Mouse (Mus musculus) granulocyte monocyte progenitor cell, adult 5-6 weeks (primary cell): ENCODE measurements around the gene Ulk4. TPM values are rescaled to one million over a fixed set of nuclear protein-coding genes. Genes with fewer than 3 reads are reported as not detected.

Source experiments
- ATAC-seq: replicated peaks from 2 replicates; pipeline ENCODE4 v1.8.0; 2016; ENCODE audit warnings: mild to moderate bottlenecking, moderate TSS enrichment, inconsistent platforms; ENCODE audit not compliant: poor library complexity, severe bottlenecking
- total RNA-seq, 2 experiments: library from RNA; stranded (forward) in 1 of 2; stranded (reverse) in 1 of 2; fragments of 200-712, 200-1000 nt in 1 of 2; fragments of >200 nt in 1 of 2; fragmentation: Nextera tagmentation in 1 of 2; gene quantifications; 2 replicates each; pipeline ENCODE4 v1.2.3; 2014 to 2017

Ulk4 gene
- total RNA-seq, 2 experiments from 2014 or later: 2.6 TPM; not detected in 1

GRCm38 (mm10) chr9:121301041-121301920 lies 24.3 kb upstream of the Ulk4 start:
- ATAC-seq: peak; percentile 60

- ATAC-seq: no peak
Measured at GRCm38 (mm10) chr9:121299976-121300570, 23.1 kb upstream of the Ulk4 start.

GRCm38 (mm10) chr9:121299223-121299755 lies 22.3 kb upstream of the Ulk4 start:
- no peak for ATAC-seq

DNA sequence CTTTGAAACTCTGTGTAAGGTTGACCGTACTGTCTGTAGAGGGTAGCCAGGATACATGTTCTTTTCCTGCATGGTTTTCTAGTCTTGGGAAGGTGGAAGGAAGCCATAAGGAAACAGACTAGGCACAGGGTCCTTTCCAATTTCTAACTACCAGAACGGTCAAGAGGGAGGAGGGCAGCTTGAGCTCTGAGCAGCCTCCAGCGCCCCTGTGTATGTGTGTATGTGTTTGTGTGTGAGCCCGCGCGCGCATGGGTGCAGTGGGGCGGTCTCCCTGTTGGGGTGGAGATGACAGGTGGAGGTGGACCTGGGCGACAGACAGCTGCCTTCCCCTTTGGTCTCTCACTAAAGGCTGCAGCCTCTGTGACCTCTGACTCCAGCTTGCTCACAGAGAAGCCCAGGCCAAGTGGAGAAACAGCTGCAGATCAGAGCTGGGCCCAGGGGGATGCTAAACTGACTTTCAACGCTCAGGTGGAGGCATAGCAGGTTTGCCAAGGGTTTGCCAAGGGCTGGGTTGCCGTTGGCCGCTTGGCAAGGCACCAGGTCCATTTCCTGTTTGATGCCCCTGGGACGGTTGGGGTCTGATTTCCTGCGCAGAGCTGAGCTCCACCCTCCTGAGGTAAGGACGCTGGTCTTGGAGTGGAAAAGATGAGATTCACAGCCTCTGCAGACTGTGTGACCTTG lies 21.6 kb upstream of the Ulk4 start:
- ATAC-seq: peak; percentile 35

GRCm38 (mm10) chr9:121298065-121298398 lies 21.0 kb upstream of the Ulk4 start:
- ATAC-seq: no peak

DNA sequence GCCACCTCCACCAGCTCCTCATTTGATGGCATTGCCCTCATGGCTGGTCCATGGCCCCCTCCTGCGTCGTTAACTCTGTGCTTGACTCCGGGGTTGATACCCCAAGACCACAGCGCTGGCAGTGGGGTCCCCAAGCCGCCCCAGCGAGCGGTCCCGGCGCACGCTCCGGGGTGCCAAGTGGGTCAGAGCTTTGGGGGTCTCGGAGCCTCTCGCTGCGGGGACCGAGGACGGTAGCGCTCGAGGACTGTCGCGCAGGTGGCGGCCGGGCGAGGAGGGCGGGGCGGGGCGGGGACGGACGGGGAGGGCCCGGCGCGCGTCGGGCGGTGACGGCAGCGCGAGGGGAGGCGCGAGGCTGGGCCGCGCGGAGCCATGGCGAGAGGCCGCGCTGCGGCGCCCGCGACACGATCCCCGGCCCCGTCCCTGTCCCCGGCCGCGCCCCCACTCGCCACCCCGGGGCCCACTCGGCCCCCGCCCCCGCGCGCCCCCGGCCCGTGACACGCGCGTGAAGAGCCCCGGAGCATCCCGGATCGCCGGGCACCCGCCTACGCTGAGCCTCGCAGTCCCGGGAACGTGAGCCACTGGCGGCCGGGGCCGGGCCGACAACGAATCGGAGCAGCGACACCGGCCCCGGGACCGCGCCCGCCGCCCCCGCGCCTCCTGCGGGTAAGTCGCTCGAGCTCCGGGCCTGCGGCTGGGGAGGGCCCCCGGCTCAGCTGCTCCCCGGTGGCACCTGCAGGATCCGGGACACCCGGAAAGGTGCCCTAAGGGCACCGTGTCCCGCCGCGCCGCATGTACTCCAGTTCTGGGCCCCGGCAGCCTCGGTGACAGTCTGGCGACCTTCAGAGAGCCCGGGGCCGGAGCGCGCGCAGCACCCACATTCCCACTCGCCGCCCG lies 20.4 kb upstream of the Ulk4 start, which contains the start of gene Trak1:
Gene Trak1 (plus strand): TSS at position 332 of the 894 bp plus-strand sequence.
- peak; percentile 54 for ATAC-seq

DNA sequence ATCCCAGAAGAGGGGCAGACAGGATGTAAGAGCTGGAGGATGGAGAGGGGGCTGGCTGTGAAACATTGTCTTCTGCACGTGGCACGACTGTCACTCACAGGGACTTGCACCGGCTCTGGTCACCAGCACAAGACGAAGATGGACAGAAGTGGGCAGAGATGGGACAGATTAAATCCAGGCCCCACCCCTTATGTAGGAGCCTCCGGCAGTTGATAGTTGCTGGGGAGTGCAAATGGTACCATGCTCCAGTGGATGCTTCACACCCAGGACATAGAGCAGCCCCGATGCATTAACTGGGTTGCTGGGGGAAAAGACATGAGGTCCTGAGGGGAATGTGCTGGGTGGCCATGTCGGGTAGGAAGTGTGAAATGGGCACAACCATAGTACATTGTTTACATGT lies 18.2 kb upstream of the Ulk4 start:
- no peak for ATAC-seq

- no peak for ATAC-seq
Measured at GRCm38 (mm10) chr9:121293187-121293586, 16.2 kb upstream of the Ulk4 start.

GRCm38 (mm10) chr9:121291275-121291674 lies 14.3 kb upstream of the Ulk4 start:
- ATAC-seq: no peak

GRCm38 (mm10) chr9:121286325-121286901 lies 9.4 kb upstream of the Ulk4 start:
- no peak for ATAC-seq

GRCm38 (mm10) chr9:121285341-121286324 lies 8.6 kb upstream of the Ulk4 start:
- ATAC-seq: peak; percentile 89

- peak; percentile 69 for ATAC-seq
Measured at GRCm38 (mm10) chr9:121284422-121284821, 7.4 kb upstream of the Ulk4 start.

DNA sequence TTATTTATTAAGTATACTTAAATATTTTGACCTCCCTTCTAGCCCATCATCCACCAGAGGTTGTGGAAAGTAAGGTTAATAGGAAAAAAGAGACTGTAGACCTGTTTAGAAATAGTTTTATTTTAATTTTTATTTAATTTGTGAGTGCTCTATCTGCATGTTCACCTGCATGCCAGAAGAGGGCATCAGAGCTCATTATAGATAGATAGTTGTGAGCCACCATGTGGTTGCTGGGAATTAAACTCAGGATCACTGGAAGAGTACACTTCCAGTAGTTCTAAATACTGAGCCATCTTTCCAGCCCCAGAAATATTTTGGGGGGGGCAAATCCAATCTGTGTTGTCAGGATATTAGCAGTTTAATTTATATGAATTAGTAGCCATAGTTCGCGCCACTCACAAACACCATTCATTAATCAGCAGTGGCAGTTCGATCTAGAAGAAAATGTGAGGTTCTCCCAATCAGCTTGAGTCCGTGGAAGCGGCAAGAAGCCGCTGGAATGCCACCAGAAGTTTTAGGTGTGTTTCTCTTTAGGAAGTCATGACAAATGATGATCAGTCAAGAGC lies 6.7 kb upstream of the Ulk4 start:
- ATAC-seq: no peak

GRCm38 (mm10) chr9:121281891-121282290 lies 4.9 kb upstream of the Ulk4 start:
- ATAC-seq: no peak

DNA sequence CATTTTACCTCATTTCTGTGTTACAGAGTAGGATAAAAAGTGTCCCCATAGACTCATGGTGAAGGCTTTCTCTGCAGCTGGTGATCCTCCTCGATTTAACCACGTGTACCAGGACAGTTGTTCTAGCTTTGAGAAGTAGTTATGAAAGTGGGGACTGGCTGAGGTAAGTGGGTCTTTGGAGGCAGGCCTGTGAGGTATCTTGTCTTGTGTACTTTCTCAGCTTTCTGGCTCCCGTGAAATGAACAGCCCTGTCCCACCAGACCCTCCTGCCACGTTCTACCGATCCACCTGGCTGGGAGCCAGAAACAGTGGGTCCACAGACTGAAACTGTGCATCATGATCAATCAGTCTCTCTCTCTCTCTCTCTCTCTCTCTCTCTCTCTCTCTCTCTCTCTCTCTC lies 2.2 kb upstream of the Ulk4 start:
- no peak for ATAC-seq

DNA sequence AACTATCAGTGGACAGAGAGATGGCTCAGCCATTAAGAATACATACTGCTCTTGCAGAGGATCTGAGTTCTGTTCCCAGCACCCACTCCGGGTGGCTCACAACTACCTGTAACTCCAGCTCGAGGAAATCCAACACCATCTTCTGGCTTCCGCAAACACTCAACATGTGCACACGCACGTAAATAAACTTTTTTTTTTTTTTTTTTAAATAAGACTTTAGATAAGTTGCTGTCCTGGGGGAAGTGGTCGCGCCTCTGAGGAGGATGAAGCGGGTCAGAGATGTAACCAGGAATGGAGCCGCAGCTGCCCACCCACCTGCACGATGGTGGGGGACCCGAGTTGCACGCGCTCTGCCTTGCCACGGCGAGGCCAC lies 266 bp downstream of the Ulk4 start:
- no peak for ATAC-seq

- no peak for ATAC-seq
Measured at GRCm38 (mm10) chr9:121271561-121271960, 5.4 kb downstream of the Ulk4 start.

- peak; percentile 62; the same call in 1 of the 2 replicates for ATAC-seq
Measured at GRCm38 (mm10) chr9:121271149-121271548, 5.8 kb downstream of the Ulk4 start.
